Comparison of ENCODE assay signal across 9 mouse cellular contexts in the genomic region with DNA sequence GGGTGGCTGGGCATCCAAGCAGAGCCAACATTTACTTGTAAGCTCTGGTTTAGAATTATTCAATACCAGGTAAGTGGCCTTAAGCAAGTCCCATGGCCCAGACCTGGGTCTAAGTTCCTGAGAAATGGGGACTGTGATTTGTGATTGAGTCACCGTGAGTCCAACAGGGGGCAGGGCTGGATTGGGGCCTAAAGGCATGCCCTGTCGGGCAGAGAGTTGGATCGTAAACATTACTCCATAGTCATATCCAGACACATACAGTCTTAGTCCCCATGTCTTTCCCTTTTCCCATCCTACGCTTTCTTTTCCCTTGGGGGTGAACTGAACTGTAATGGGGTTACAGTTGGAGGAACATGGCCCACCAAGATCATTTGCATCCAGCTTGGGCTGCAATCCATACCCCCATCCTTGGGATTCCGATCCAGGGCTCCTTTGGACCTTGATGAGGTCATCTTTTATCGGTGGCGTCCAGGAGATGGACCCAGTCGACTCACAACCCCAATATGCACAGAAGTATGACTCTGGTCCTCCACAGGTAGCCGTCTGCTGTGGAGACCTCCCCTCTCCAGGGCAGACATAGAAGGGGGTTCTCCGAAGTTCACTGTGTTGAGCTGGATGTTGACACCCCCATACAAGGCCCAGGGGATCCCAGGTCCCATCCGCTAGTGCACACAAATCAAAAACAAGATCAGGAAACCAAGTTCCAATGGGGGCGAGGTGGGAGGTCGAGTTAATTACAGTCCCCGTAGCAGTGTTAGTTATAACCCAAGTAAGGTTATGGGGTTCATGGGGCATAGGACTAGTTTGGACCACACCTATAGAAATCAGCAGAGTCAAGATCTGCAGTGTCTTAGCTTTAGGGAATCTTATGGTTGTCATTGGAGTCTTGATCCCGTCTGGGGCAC. TPM values are rescaled to one million over a fixed set of nuclear protein-coding genes. Genes with fewer than 3 reads are reported as not detected.
DNase-seq lines count a peak whose midpoint lies in the region; ATAC-seq and TF ChIP-seq lines count a peak whose summit lies in the region.
"Had no signal": no experiment of that assay in that cellular context is flagged by ENCODE, and none has a peak within 500 bp of the region (broad histone marks: within the 10 kb centered on the region; RNA-seq: fewer than 3 reads in every experiment).

No protein-coding gene starts in this region.

- no peaks in the 10 kb centered on the region for H3K27me3 ChIP-seq in megakaryocyte, embryonic 14.5 days (replicated peaks)
- no peaks in the 10 kb centered on the region for H3K27me3 ChIP-seq in small intestine, adult 2 months (ENCODE audit: control insufficient read depth, insufficient read depth, low read length)

- no peak for TF ChIP-seq CTCF in small intestine, adult 2 months (IDR thresholded peaks at IDR 0.05; ENCODE audit: extremely low read depth, insufficient read length, insufficient replicate concordance, low read depth, low read length)

- peak overlapping the region; percentile 92 for H3K4me3 ChIP-seq in megakaryocyte, embryonic 14.5 days (replicated peaks)
- peak overlapping the region; percentile 61 for H3K4me3 ChIP-seq in small intestine, adult 2 months (ENCODE audit: low read depth, low read length)
- H3K4me3 ChIP-seq: layer of hippocampus, adult 2 months had no signal

- TF ChIP-seq POLR2A in small intestine, adult 2 months (IDR thresholded peaks at IDR 0.05; ENCODE audit: low read depth, low read length) = no peak

- H3K36me3 ChIP-seq in megakaryocyte, embryonic 14.5 days (replicated peaks; ENCODE audit: low read length) = peaks cover 36% of the 10 kb centered on the region
- H3K36me3 ChIP-seq in small intestine, adult 2 months (ENCODE audit: control insufficient read depth, insufficient read depth, low read length) = 0 out of 2 replicates have a peak, but pooled peaks cover 1% of the 10 kb centered on the region

- H3K9me3 ChIP-seq in megakaryocyte, embryonic 14.5 days = no peaks in the 10 kb centered on the region

- DNase-seq in heart, adult 11 months = peak; percentile 91
- no peak for DNase-seq in heart, adult 9 months (ENCODE audit: low spot score in 2 of 2)
- DNase-seq in induced T-regulatory cell, adult 2 months (ENCODE audit: low read depth) = peak; percentile 49
- no peak for DNase-seq in retina, postnatal 1 day
- DNase-seq in adrenal gland, postnatal 25 days = no peak

- WGBS in small intestine, adult 2 months = 34% methylated on average over 15 of the region's 15 CpGs

- peak overlapping the region; percentile 86 for H3K27ac ChIP-seq in small intestine, adult 2 months (ENCODE audit: insufficient read depth, low read depth, low read length)

- no peak for ATAC-seq in megakaryocyte, adult 5-6 weeks (ENCODE audit: poor library complexity, severe bottlenecking)

- peaks cover 63% of the 10 kb centered on the region for H3K4me1 ChIP-seq in megakaryocyte, embryonic 14.5 days
- peaks cover 13% of the 10 kb centered on the region for H3K4me1 ChIP-seq in small intestine, adult 2 months (ENCODE audit: control insufficient read depth, insufficient read depth, insufficient read length, low read length)

RNA-seq across cellular contexts. Expression of a gene that starts 2.0 kb away (rescaled TPM):
- polyA plus RNA-seq in megakaryocyte, embryonic 14.5 days (2012; ENCODE audit: insufficient read depth, low replicate concordance) = 188 and 650 TPM in 2 replicates
- total RNA-seq in megakaryocyte, adult 5-6 weeks (2015) = 42.2 and 61.8 TPM in 2 replicates
- 110 and 165 TPM in 2 replicates for total RNA-seq in megakaryocyte, adult 5-6 weeks (2017)
- 123 and 182 TPM in 2 replicates for polyA plus RNA-seq in small intestine, adult 2 months (2012; rRNA removed)
- 62.4 and 64.8 TPM in 2 replicates for total RNA-seq in adrenal gland, postnatal 25 days (2021)

RNA-seq across cellular contexts. Expression of a gene that starts 17.1 kb away (rescaled TPM):
- 64.3 and 95.0 TPM in 2 replicates for polyA plus RNA-seq in megakaryocyte, embryonic 14.5 days (2012; ENCODE audit: insufficient read depth, low replicate concordance)
- total RNA-seq in megakaryocyte, adult 5-6 weeks (2015) = 85.8 and 141 TPM in 2 replicates
- total RNA-seq in megakaryocyte, adult 5-6 weeks (2017) = 13.2 and 31.2 TPM in 2 replicates
- polyA plus RNA-seq in small intestine, adult 2 months (2012; rRNA removed) = 51.7 and 82.1 TPM in 2 replicates
- total RNA-seq in adrenal gland, postnatal 25 days (2021) = 39.6 and 51.2 TPM in 2 replicates

RNA-seq across cellular contexts. Expression of a gene that starts 17.6 kb away (rescaled TPM):
- 0.38 and 0.40 TPM in 2 replicates for polyA plus RNA-seq in megakaryocyte, embryonic 14.5 days (2012; ENCODE audit: insufficient read depth, low replicate concordance)
- total RNA-seq in megakaryocyte, adult 5-6 weeks (2015) = 0.07 TPM in 1 of 2 replicates, not detected in the other
- total RNA-seq in megakaryocyte, adult 5-6 weeks (2017) = 0.11 TPM in 1 of 2 replicates, not detected in the other
- polyA plus RNA-seq in small intestine, adult 2 months (2012; rRNA removed) = 0.82 and 1.2 TPM in 2 replicates
- total RNA-seq in adrenal gland, postnatal 25 days (2021) = 0.57 and 0.97 TPM in 2 replicates

RNA-seq across cellular contexts. Expression of a gene that starts 26.3 kb away (rescaled TPM):
- not detected in 2 replicates for polyA plus RNA-seq in megakaryocyte, embryonic 14.5 days (2012; ENCODE audit: insufficient read depth, low replicate concordance)
- not detected in 2 replicates for total RNA-seq in megakaryocyte, adult 5-6 weeks (2015)
- total RNA-seq in megakaryocyte, adult 5-6 weeks (2017) = 0.22 TPM in 1 of 2 replicates, not detected in the other
- polyA plus RNA-seq in small intestine, adult 2 months (2012; rRNA removed) = 0.06 and 0.14 TPM in 2 replicates
- total RNA-seq in adrenal gland, postnatal 25 days (2021) = 0.27 TPM in 1 of 2 replicates, not detected in the other

RNA-seq across cellular contexts. Expression of a gene that starts 26.8 kb away (rescaled TPM):
- 1.5 and 2.0 TPM in 2 replicates for polyA plus RNA-seq in megakaryocyte, embryonic 14.5 days (2012; ENCODE audit: insufficient read depth, low replicate concordance)
- 10.8 and 12.4 TPM in 2 replicates for total RNA-seq in megakaryocyte, adult 5-6 weeks (2015)
- 29.2 and 32.0 TPM in 2 replicates for total RNA-seq in megakaryocyte, adult 5-6 weeks (2017)
- polyA plus RNA-seq in small intestine, adult 2 months (2012; rRNA removed) = 8.9 and 9.3 TPM in 2 replicates
- 18.9 and 33.6 TPM in 2 replicates for total RNA-seq in adrenal gland, postnatal 25 days (2021)

Comparison
In these comparisons a context has a peak if more than half of its experiments do, and no peak if none do; other contexts are left out.
1. DNase-seq: peak in heart, adult 11 months (single experiment) and induced T-regulatory cell, adult 2 months (single experiment); none in heart, adult 9 months (0 of 2), retina, postnatal 1 day (single experiment) and adrenal gland, postnatal 25 days (single experiment).